Mouse (Mus musculus): ENCODE data around the gene Gm11034. TPM values are rescaled to one million over a fixed set of nuclear protein-coding genes. Genes with fewer than 3 reads are reported as not detected.

Gene Gm11034
- polyA plus RNA-seq, 1 experiment: not detected

DNA sequence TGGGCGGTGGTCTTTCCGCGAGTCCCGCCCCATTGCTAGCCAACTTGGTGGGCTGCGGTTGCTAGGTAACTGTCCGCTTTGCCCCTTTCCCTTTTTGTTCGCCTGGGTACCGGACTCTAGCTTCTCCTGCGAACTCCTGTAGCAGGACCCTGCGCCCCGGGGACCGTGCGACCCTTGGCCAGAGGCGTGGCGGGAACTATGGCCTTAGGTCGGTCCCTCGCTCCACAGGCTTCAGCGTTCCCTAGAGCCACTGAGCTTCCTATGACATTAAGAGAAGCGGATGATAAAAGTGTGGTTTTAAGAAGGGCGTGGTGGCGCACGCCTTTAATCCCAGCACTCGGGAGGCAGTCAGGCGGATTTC, 26.9 kb upstream of the Gm11034 start:
- TF ChIP-seq POLR2A (IDR thresholded peaks at IDR 0.05; ENCODE audit: borderline replicate concordance, extremely low read depth, insufficient read depth, insufficient read length, poor library complexity, severe bottlenecking) (no peak), CTCF (IDR thresholded peaks at IDR 0.05; ENCODE audit: borderline replicate concordance, extremely low read depth, insufficient read depth, insufficient read length) (no peak)
- no peak for DNase-seq (ENCODE audit: low read depth)

DNA sequence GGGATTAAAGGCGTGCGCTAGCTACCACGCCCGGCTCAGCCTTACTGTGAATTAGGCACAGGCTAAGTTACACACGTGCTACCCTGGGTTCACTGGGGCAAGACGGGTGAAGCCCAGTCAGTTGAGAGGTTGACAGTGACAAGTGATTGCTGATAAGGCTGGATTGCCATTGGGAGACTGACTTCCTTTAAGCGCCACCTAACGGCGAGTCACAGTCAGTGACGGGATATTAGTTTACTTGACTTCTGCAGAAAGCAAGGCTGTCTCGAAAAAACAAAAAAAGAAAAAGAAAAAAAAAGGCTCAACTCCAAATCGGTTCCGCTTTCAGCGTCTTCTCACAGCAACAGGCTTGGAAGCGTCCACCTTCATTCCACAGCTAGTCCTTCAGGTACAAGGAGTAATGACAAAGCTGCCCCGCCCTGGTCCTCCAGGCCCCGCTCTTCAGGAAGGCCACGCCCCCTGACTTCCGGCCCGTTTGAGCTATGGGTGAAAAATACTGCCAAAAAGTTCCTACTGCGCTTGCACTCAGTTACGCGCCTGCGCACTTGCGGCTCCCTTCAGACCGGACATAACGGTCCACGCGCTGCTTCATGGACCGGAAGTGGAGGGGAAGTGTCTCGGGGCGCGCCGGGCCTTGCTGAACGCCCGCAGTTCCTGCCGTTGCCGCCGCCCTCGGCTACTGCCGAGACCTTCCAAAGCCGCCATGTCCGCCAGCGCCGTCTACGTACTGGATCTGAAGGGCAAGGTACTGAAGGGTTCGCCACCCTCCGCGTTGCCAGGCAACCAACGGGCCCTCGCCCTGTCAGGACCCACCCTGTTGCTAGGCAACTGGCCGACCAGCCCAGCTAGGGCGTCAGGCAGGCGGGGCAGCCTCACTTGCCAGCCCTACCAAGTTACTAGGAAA, 26.3 kb upstream of the Gm11034 start, which contains the start of gene Ap1m1:
TSS of gene Ap1m1 (plus strand) at position 520 of the 904 bp plus-strand sequence.
- peak; percentile 36; the same call in 1 of the 2 replicates for TF ChIP-seq POLR2A (IDR thresholded peaks at IDR 0.05; ENCODE audit: borderline replicate concordance, extremely low read depth, insufficient read depth, insufficient read length, poor library complexity, severe bottlenecking)
- peak; percentile 75; the same call in 1 of the 2 replicates for TF ChIP-seq CTCF (IDR thresholded peaks at IDR 0.05; ENCODE audit: borderline replicate concordance, extremely low read depth, insufficient read depth, insufficient read length)
- peak; percentile 100 for DNase-seq (ENCODE audit: low read depth)

- TF ChIP-seq POLR2A (IDR thresholded peaks at IDR 0.05; ENCODE audit: borderline replicate concordance, extremely low read depth, insufficient read depth, insufficient read length, poor library complexity, severe bottlenecking): no peak
- no peak for TF ChIP-seq CTCF (IDR thresholded peaks at IDR 0.05; ENCODE audit: borderline replicate concordance, extremely low read depth, insufficient read depth, insufficient read length)
- DNase-seq (ENCODE audit: low read depth): no peak
Measured at GRCm38 (mm10) chr8:72222656-72223055, 9.2 kb upstream of the Gm11034 start.

GRCm38 (mm10) chr8:72220758-72221157, 7.3 kb upstream of the Gm11034 start:
- TF ChIP-seq POLR2A (IDR thresholded peaks at IDR 0.05; ENCODE audit: borderline replicate concordance, extremely low read depth, insufficient read depth, insufficient read length, poor library complexity, severe bottlenecking) (no peak), CTCF (IDR thresholded peaks at IDR 0.05; ENCODE audit: borderline replicate concordance, extremely low read depth, insufficient read depth, insufficient read length) (no peak; the same call in 1 of the 2 replicates)
- DNase-seq (ENCODE audit: low read depth): no peak

GRCm38 (mm10) chr8:72219541-72220363, 6.3 kb upstream of the Gm11034 start, which contains the start of gene Fam32a:
TSS of gene Fam32a (plus strand) at chr8:72219730.
- peak; percentile 99 for DNase-seq (ENCODE audit: low read depth)
- TF ChIP-seq POLR2A (IDR thresholded peaks at IDR 0.05; ENCODE audit: borderline replicate concordance, extremely low read depth, insufficient read depth, insufficient read length, poor library complexity, severe bottlenecking): peak; percentile 22; the same call in 1 of the 2 replicates
- TF ChIP-seq CTCF (IDR thresholded peaks at IDR 0.05; ENCODE audit: borderline replicate concordance, extremely low read depth, insufficient read depth, insufficient read length): no peak

- TF ChIP-seq POLR2A (IDR thresholded peaks at IDR 0.05; ENCODE audit: borderline replicate concordance, extremely low read depth, insufficient read depth, insufficient read length, poor library complexity, severe bottlenecking): no peak
- no peak for TF ChIP-seq CTCF (IDR thresholded peaks at IDR 0.05; ENCODE audit: borderline replicate concordance, extremely low read depth, insufficient read depth, insufficient read length)
- DNase-seq (ENCODE audit: low read depth): no peak
Measured at GRCm38 (mm10) chr8:72218781-72219540, 5.5 kb upstream of the Gm11034 start.

- TF ChIP-seq POLR2A (IDR thresholded peaks at IDR 0.05; ENCODE audit: borderline replicate concordance, extremely low read depth, insufficient read depth, insufficient read length, poor library complexity, severe bottlenecking) (no peak), CTCF (IDR thresholded peaks at IDR 0.05; ENCODE audit: borderline replicate concordance, extremely low read depth, insufficient read depth, insufficient read length) (no peak)
Measured at GRCm38 (mm10) chr8:72215871-72216270, 2.4 kb upstream of the Gm11034 start.

DNA sequence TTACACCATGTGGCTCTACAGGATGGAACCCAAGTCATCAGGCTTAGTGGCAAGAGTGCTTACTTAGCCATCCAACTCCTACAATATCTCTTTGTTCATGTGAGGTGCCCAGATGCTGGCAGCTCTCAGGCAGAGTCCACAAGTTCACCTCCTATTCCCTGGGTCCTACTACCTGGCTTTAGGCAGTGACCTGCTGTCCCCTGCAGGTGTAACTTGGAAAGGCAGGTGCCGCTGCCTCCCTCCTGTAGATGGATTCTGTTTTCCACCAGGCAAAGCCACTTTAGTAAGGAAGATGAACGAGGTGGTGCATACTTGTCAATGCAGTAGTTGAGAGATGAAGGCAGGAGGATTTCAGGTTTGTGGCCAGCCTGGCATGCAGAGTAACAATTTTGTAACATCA, 1.6 kb upstream of the Gm11034 start:
- no peak for TF ChIP-seq POLR2A (IDR thresholded peaks at IDR 0.05; ENCODE audit: borderline replicate concordance, extremely low read depth, insufficient read depth, insufficient read length, poor library complexity, severe bottlenecking)
- TF ChIP-seq CTCF (IDR thresholded peaks at IDR 0.05; ENCODE audit: borderline replicate concordance, extremely low read depth, insufficient read depth, insufficient read length): peak; percentile 3; the same call in 1 of the 2 replicates
- DNase-seq (ENCODE audit: low read depth): no peak

More at GRCm38 (mm10) chr8:72215871-72216270, 2.4 kb upstream of the Gm11034 start:
- no peak for DNase-seq (ENCODE audit: low read depth)

- DNase-seq (ENCODE audit: low read depth): no peak
- TF ChIP-seq POLR2A (IDR thresholded peaks at IDR 0.05; ENCODE audit: borderline replicate concordance, extremely low read depth, insufficient read depth, insufficient read length, poor library complexity, severe bottlenecking): no peak
- TF ChIP-seq CTCF (IDR thresholded peaks at IDR 0.05; ENCODE audit: borderline replicate concordance, extremely low read depth, insufficient read depth, insufficient read length): no peak
Measured at GRCm38 (mm10) chr8:72212751-72213150, 685 bp downstream of the Gm11034 start, which contains the start of gene Cib3. TSS of gene Cib3 (minus strand) at chr8:72212837.

DNA sequence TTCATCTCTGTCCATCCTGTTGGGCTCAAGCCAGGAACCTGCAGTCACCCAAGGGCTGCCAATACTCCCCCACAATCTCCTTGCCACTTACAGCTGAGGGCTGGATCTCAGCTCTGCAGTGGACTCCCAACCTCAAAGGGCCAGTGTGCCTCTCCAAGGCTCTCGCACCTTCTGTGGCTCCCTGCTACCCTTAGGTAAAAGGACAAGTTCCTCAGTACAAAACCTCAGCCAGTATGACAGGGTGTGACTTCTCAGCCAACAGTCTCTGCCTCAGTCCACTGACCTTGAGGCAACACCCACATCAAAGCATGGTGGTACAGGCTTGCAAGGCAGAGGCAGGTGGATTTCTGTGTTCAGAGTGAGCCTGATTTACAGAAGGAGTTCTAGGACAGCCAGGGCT, 1.6 kb downstream of the Gm11034 start:
- TF ChIP-seq CTCF (IDR thresholded peaks at IDR 0.05; ENCODE audit: borderline replicate concordance, extremely low read depth, insufficient read depth, insufficient read length): no peak
- no peak for TF ChIP-seq POLR2A (IDR thresholded peaks at IDR 0.05; ENCODE audit: borderline replicate concordance, extremely low read depth, insufficient read depth, insufficient read length, poor library complexity, severe bottlenecking)

More for the DNA sequence above, 1.6 kb downstream of the Gm11034 start:
- no peak for DNase-seq (ENCODE audit: low read depth)
